Mouse (Mus musculus): ENCODE measurements around the gene Lrrc28. TPM values are rescaled to one million over a fixed set of nuclear protein-coding genes. Genes with fewer than 3 reads are reported as not detected.

Gene Lrrc28
- polyA plus RNA-seq, 1 experiment = 9.1 TPM

GRCm38 (mm10) chr7:67607669-67608347 lies 37.3 kb downstream of the Lrrc28 start:
- Histone ChIP-seq H3K27me3 (ENCODE audit: control insufficient read depth, insufficient read depth, insufficient read length) (no peaks in the 10 kb centered on the region), H3K36me3 (ENCODE audit: control insufficient read depth, insufficient read depth) (no peaks in the 10 kb centered on the region), H3K79me3 (ENCODE audit: low read depth) (no peaks in the 10 kb centered on the region), H3ac (ENCODE audit: control insufficient read depth, insufficient read length, low read depth) (no peak overlapping the region), H3K4me3 (ENCODE audit: insufficient read depth, poor library complexity, severe bottlenecking) (no peak overlapping the region), H3K79me2 (ENCODE audit: control insufficient read depth, insufficient read depth) (no peaks in the 10 kb centered on the region)
- TF ChIP-seq CEBPB (IDR thresholded peaks at IDR 0.05; ENCODE audit: low read depth) (no peak), MYOD1 (IDR thresholded peaks at IDR 0.05; ENCODE audit: control insufficient read depth, insufficient read length, low read depth) (no peak), MAX (IDR thresholded peaks at IDR 0.05) (no peak), MYOG (IDR thresholded peaks at IDR 0.05; ENCODE audit: control insufficient read depth, extremely low read depth, insufficient read length) (no peak), USF1 (IDR thresholded peaks at IDR 0.05; ENCODE audit: low read depth) (no peak), FOSL1 (IDR thresholded peaks at IDR 0.05; ENCODE audit: insufficient read depth, low read length, poor library complexity, severe bottlenecking) (no peak), CTCF (IDR thresholded peaks at IDR 0.05; ENCODE audit: control insufficient read depth, insufficient read depth, insufficient read length) (no peak)

GRCm38 (mm10) chr7:67606250-67606649 lies 38.8 kb downstream of the Lrrc28 start:
- Histone ChIP-seq H3K79me2 (ENCODE audit: control insufficient read depth, insufficient read depth) (no peaks in the 10 kb centered on the region), H3ac (ENCODE audit: control insufficient read depth, insufficient read length, low read depth) (no peak overlapping the region), H3K27me3 (ENCODE audit: control insufficient read depth, insufficient read depth, insufficient read length) (no peaks in the 10 kb centered on the region), H3K36me3 (ENCODE audit: control insufficient read depth, insufficient read depth) (no peaks in the 10 kb centered on the region), H3K4me3 (ENCODE audit: insufficient read depth, poor library complexity, severe bottlenecking) (no peak overlapping the region), H3K79me3 (ENCODE audit: low read depth) (no peaks in the 10 kb centered on the region)
- TF ChIP-seq MAX (IDR thresholded peaks at IDR 0.05) = no peak
- no peak for TF ChIP-seq MYOD1 (IDR thresholded peaks at IDR 0.05; ENCODE audit: control insufficient read depth, insufficient read length, low read depth)
- TF ChIP-seq FOSL1 (IDR thresholded peaks at IDR 0.05; ENCODE audit: insufficient read depth, low read length, poor library complexity, severe bottlenecking) = no peak
- no peak for TF ChIP-seq MYOG (IDR thresholded peaks at IDR 0.05; ENCODE audit: control insufficient read depth, extremely low read depth, insufficient read length)
- no peak for TF ChIP-seq USF1 (IDR thresholded peaks at IDR 0.05; ENCODE audit: low read depth)
- TF ChIP-seq CTCF (IDR thresholded peaks at IDR 0.05; ENCODE audit: control insufficient read depth, insufficient read depth, insufficient read length) = no peak
- TF ChIP-seq CEBPB (IDR thresholded peaks at IDR 0.05; ENCODE audit: low read depth) = no peak

GRCm38 (mm10) chr7:67605114-67605513 lies 40.0 kb downstream of the Lrrc28 start:
- H3K79me2 ChIP-seq (ENCODE audit: control insufficient read depth, insufficient read depth) = no peaks in the 10 kb centered on the region
- H3K79me3 ChIP-seq (ENCODE audit: low read depth) = no peaks in the 10 kb centered on the region
- no peak overlapping the region for H3K4me3 ChIP-seq (ENCODE audit: insufficient read depth, poor library complexity, severe bottlenecking)
- H3K36me3 ChIP-seq (ENCODE audit: control insufficient read depth, insufficient read depth) = no peaks in the 10 kb centered on the region
- TF ChIP-seq MYOD1 (IDR thresholded peaks at IDR 0.05; ENCODE audit: control insufficient read depth, insufficient read length, low read depth) = no peak
- no peaks in the 10 kb centered on the region for H3K27me3 ChIP-seq (ENCODE audit: control insufficient read depth, insufficient read depth, insufficient read length)
- H3ac ChIP-seq (ENCODE audit: control insufficient read depth, insufficient read length, low read depth) = no peak overlapping the region

- TF ChIP-seq USF1 (IDR thresholded peaks at IDR 0.05; ENCODE audit: low read depth) (no peak), MAX (IDR thresholded peaks at IDR 0.05) (no peak), CEBPB (IDR thresholded peaks at IDR 0.05; ENCODE audit: low read depth) (no peak), MYOG (IDR thresholded peaks at IDR 0.05; ENCODE audit: control insufficient read depth, extremely low read depth, insufficient read length) (no peak), CTCF (IDR thresholded peaks at IDR 0.05; ENCODE audit: control insufficient read depth, insufficient read depth, insufficient read length) (no peak), MYOD1 (IDR thresholded peaks at IDR 0.05; ENCODE audit: control insufficient read depth, insufficient read length, low read depth) (no peak), FOSL1 (IDR thresholded peaks at IDR 0.05; ENCODE audit: insufficient read depth, low read length, poor library complexity, severe bottlenecking) (no peak)
- H3K27me3 ChIP-seq (ENCODE audit: control insufficient read depth, insufficient read depth, insufficient read length) = no peaks in the 10 kb centered on the region
- no peak overlapping the region for H3K4me3 ChIP-seq (ENCODE audit: insufficient read depth, poor library complexity, severe bottlenecking)
- no peaks in the 10 kb centered on the region for H3K79me2 ChIP-seq (ENCODE audit: control insufficient read depth, insufficient read depth)
- H3K36me3 ChIP-seq (ENCODE audit: control insufficient read depth, insufficient read depth) = no peaks in the 10 kb centered on the region
- no peaks in the 10 kb centered on the region for H3K79me3 ChIP-seq (ENCODE audit: low read depth)
- H3ac ChIP-seq (ENCODE audit: control insufficient read depth, insufficient read length, low read depth) = no peak overlapping the region
Observed at GRCm38 (mm10) chr7:67598050-67598449, 47.0 kb downstream of the Lrrc28 start.

GRCm38 (mm10) chr7:67596961-67597360 lies 48.1 kb downstream of the Lrrc28 start:
- Histone ChIP-seq H3K79me2 (ENCODE audit: control insufficient read depth, insufficient read depth) (no peaks in the 10 kb centered on the region), H3K36me3 (ENCODE audit: control insufficient read depth, insufficient read depth) (no peaks in the 10 kb centered on the region), H3K79me3 (ENCODE audit: low read depth) (no peaks in the 10 kb centered on the region), H3ac (ENCODE audit: control insufficient read depth, insufficient read length, low read depth) (no peak overlapping the region), H3K4me3 (ENCODE audit: insufficient read depth, poor library complexity, severe bottlenecking) (no peak overlapping the region), H3K27me3 (ENCODE audit: control insufficient read depth, insufficient read depth, insufficient read length) (no peaks in the 10 kb centered on the region)
- TF ChIP-seq MYOD1 (IDR thresholded peaks at IDR 0.05; ENCODE audit: control insufficient read depth, insufficient read length, low read depth) (no peak), MAX (IDR thresholded peaks at IDR 0.05) (no peak), CTCF (IDR thresholded peaks at IDR 0.05; ENCODE audit: control insufficient read depth, insufficient read depth, insufficient read length) (no peak), USF1 (IDR thresholded peaks at IDR 0.05; ENCODE audit: low read depth) (no peak), MYOG (IDR thresholded peaks at IDR 0.05; ENCODE audit: control insufficient read depth, extremely low read depth, insufficient read length) (no peak), CEBPB (IDR thresholded peaks at IDR 0.05; ENCODE audit: low read depth) (no peak), FOSL1 (IDR thresholded peaks at IDR 0.05; ENCODE audit: insufficient read depth, low read length, poor library complexity, severe bottlenecking) (no peak)

- H3K4me3 ChIP-seq (ENCODE audit: insufficient read depth, poor library complexity, severe bottlenecking) = no peak overlapping the region
- no peak overlapping the region for H3ac ChIP-seq (ENCODE audit: control insufficient read depth, insufficient read length, low read depth)
- TF ChIP-seq CEBPB (IDR thresholded peaks at IDR 0.05; ENCODE audit: low read depth) (no peak), FOSL1 (IDR thresholded peaks at IDR 0.05; ENCODE audit: insufficient read depth, low read length, poor library complexity, severe bottlenecking) (no peak), USF1 (IDR thresholded peaks at IDR 0.05; ENCODE audit: low read depth) (no peak), CTCF (IDR thresholded peaks at IDR 0.05; ENCODE audit: control insufficient read depth, insufficient read depth, insufficient read length) (no peak)
- no peaks in the 10 kb centered on the region for H3K79me2 ChIP-seq (ENCODE audit: control insufficient read depth, insufficient read depth)
- H3K27me3 ChIP-seq (ENCODE audit: control insufficient read depth, insufficient read depth, insufficient read length) = no peaks in the 10 kb centered on the region
- no peaks in the 10 kb centered on the region for H3K79me3 ChIP-seq (ENCODE audit: low read depth)
- H3K36me3 ChIP-seq (ENCODE audit: control insufficient read depth, insufficient read depth) = no peaks in the 10 kb centered on the region
Observed at GRCm38 (mm10) chr7:67596322-67596721, 48.7 kb downstream of the Lrrc28 start.
